Mouse (Mus musculus) natural killer cell, adult 2 months (primary cell): ENCODE measurements around the gene Slf1.
"Not testable (repeated sequence)": the region's sequence is repeated elsewhere in the genome, so short reads cannot be mapped to it uniquely, and the experiment has no call there.

ENCODE experiments used
- DNase-seq, 2 experiments: peaks; one replicate each; pipeline ENCODE4 v3.0.0; 2022; ENCODE audit warnings: low spot score in 2 of 2

The Slf1 gene

GRCm38 (mm10) chr13:77134931-77135620 is at the start of gene Slf1, which contains the start of gene 2210408I21Rik:
TSS of gene Slf1 (minus strand) at chr13:77135473.
TSS of gene 2210408I21Rik (plus strand) at chr13:77135540.
- peak; percentile 69 to 79 for DNase-seq

- DNase-seq = no peak
Observed at GRCm38 (mm10) chr13:77177931-77178330, 42.7 kb upstream of the Slf1 start.

- DNase-seq = no peak
Observed at GRCm38 (mm10) chr13:77140890-77141289, 5.6 kb upstream of the Slf1 start.

- no peak for DNase-seq
Observed at GRCm38 (mm10) chr13:77135621-77135981, 328 bp upstream of the Slf1 start.

- no peak for DNase-seq
Observed at GRCm38 (mm10) chr13:77131132-77131531, 4.1 kb downstream of the Slf1 start.

- no peak for DNase-seq
Observed at GRCm38 (mm10) chr13:77128240-77128639, 7.0 kb downstream of the Slf1 start.

GRCm38 (mm10) chr13:77125159-77125558 is 10.1 kb downstream of the Slf1 start:
- DNase-seq = no peak

- DNase-seq = no peak
Observed at GRCm38 (mm10) chr13:77118695-77119094, 16.6 kb downstream of the Slf1 start.

GRCm38 (mm10) chr13:77107734-77108133 is 27.5 kb downstream of the Slf1 start:
- DNase-seq = no peak

GRCm38 (mm10) chr13:77092876-77093275 is 42.4 kb downstream of the Slf1 start:
- DNase-seq = not testable (repeated sequence)

GRCm38 (mm10) chr13:77072030-77072429 is 63.2 kb downstream of the Slf1 start:
- no peak for DNase-seq

GRCm38 (mm10) chr13:77068847-77069246 is 66.4 kb downstream of the Slf1 start:
- no peak for DNase-seq

GRCm38 (mm10) chr13:77063221-77063620 is 72.1 kb downstream of the Slf1 start:
- no peak for DNase-seq

GRCm38 (mm10) chr13:77049736-77050135 is 85.5 kb downstream of the Slf1 start:
- no peak for DNase-seq

- DNase-seq = no peak
Observed at GRCm38 (mm10) chr13:77048461-77048860, 86.8 kb downstream of the Slf1 start.

GRCm38 (mm10) chr13:77047179-77047931 is 87.9 kb downstream of the Slf1 start:
- DNase-seq = no peak

GRCm38 (mm10) chr13:77046416-77046815 is 88.9 kb downstream of the Slf1 start:
- DNase-seq = no peak

GRCm38 (mm10) chr13:77045375-77045774 is 89.9 kb downstream of the Slf1 start:
- no peak for DNase-seq

- no peak for DNase-seq
Observed at GRCm38 (mm10) chr13:77043375-77043774, 91.9 kb downstream of the Slf1 start.

- DNase-seq = no peak
Observed at GRCm38 (mm10) chr13:77029594-77029993, 105.7 kb downstream of the Slf1 start.

GRCm38 (mm10) chr13:77018851-77019250 is 116.4 kb downstream of the Slf1 start:
- no peak for DNase-seq

GRCm38 (mm10) chr13:77003684-77004083 is 131.6 kb downstream of the Slf1 start:
- DNase-seq = no peak

GRCm38 (mm10) chr13:77002628-77003027 is 132.6 kb downstream of the Slf1 start:
- DNase-seq = no peak
